Mouse (Mus musculus) liver, embryonic 14.5 days (tissue): Measurements from ENCODE around the gene Unc45b. TPM values are rescaled to one million over a fixed set of nuclear protein-coding genes. Genes with fewer than 3 reads are reported as not detected.
"Not testable (repeated sequence)": the region's sequence is repeated elsewhere in the genome, so short reads cannot be mapped to it uniquely, and the experiment has no call there.

ENCODE experiments used
- ATAC-seq: fragments of 200-750 bp; cut with Nextera tagmentation; 2 replicates; pipeline ENCODE4 v1.8.0; 2017; ENCODE audit warnings: moderate number of reproducible peaks, mild to moderate bottlenecking, moderate library complexity; ENCODE audit not compliant: insufficient read depth
- DNase-seq, 3 experiments: peaks; one replicate each; pipeline ENCODE4 v3.0.0-alpha.2; 2012 to 2013; ENCODE audit warnings: low read depth in 3 of 3, low spot score in 3 of 3
- H3K27ac ChIP-seq: fragments of 300-500 bp; sonication (generic); 2 replicates; pipeline ENCODE4 v1.5.1; 2014; ENCODE audit warnings: moderate library complexity, mild to moderate bottlenecking, control low read depth, inconsistent platforms
- H3K27me3 ChIP-seq: fragments of 300-500 bp; sonication (generic); 2 replicates; pipeline ENCODE4 v1.6.1; 2014; ENCODE audit warnings: mild to moderate bottlenecking, low read length, moderate library complexity; ENCODE audit not compliant: control insufficient read depth, insufficient read depth
- H3K36me3 ChIP-seq: fragments of 300-500 bp; sonication (generic); replicated peaks from 2 replicates; pipeline ENCODE4 v1.6.1; 2014; ENCODE audit warnings: low read depth; ENCODE audit not compliant: control insufficient read depth, insufficient read depth
- H3K4me1 ChIP-seq, 2 experiments: fragments of 200-500 bp in 1 of 2; fragments of 300-500 bp in 1 of 2; sonication (generic) in 1 of 2; replicated peaks; 2 replicates each; pipeline ENCODE4 v1.6.1; 2012 to 2014; ENCODE audit warnings: antibody characterized with exemption in 1 of 2, inconsistent platforms in 1 of 2, low read length in 1 of 2; ENCODE audit not compliant: control insufficient read depth in 2 of 2, insufficient read depth in 2 of 2
- H3K4me2 ChIP-seq: fragments of 300-500 bp; sonication (generic); 2 replicates; pipeline ENCODE4 v1.6.1; 2014; ENCODE audit warnings: low read depth, mild to moderate bottlenecking, control low read depth, moderate library complexity
- H3K4me3 ChIP-seq, 2 experiments: fragments of 200-500 bp in 1 of 2; fragments of 300-500 bp in 1 of 2; sonication (generic) in 1 of 2; 2 replicates each; pipeline ENCODE4 v1.5.1; 2012 to 2014; ENCODE audit warnings: low read depth in 2 of 2, low read length in 2 of 2, mild to moderate bottlenecking in 2 of 2, control low read depth in 1 of 2, inconsistent platforms in 1 of 2, moderate library complexity in 1 of 2; ENCODE audit not compliant: insufficient read depth in 1 of 2
- H3K9ac ChIP-seq: fragments of 300-500 bp; sonication (generic); replicated peaks from 2 replicates; pipeline ENCODE4 v1.6.1; 2014; ENCODE audit warnings: mild to moderate bottlenecking, control low read depth, moderate library complexity
- H3K9me3 ChIP-seq: fragments of 300-500 bp; sonication (generic); 2 replicates; pipeline ENCODE4 v1.6.1; 2016; ENCODE audit warnings: low read length, mixed read lengths; ENCODE audit not compliant: control insufficient read depth
- CTCF ChIP-seq: IDR thresholded peaks from 2 replicates; pipeline ENCODE4 v1.5.1; 2016; ENCODE audit warnings: antibody characterized with exemption, low read depth, control low read depth
- EP300 ChIP-seq: IDR thresholded peaks from 2 replicates; pipeline ENCODE4 v1.6.1; 2016; ENCODE audit warnings: antibody characterized with exemption, low read depth
- WGBS: fragments of 180-500 bp; shearing (Covaris S2); extraction: QIAGEN DNeasy Blood & Tissue Kit; methylation state at CpG from one replicate; pipeline ENCODE4 v1.1.7; 2014; ENCODE audit not compliant: insufficient replicate concordance; 5-methylcytosine and 5-hydroxymethylcytosine counted together
- polyA plus RNA-seq, 2 experiments: library from polyadenylated mRNA; depleted of rRNA in 1 of 2; stranded (reverse) in 1 of 2; unstranded in 1 of 2; fragments of >200 nt; fragmentation: Nextera tagmentation in 1 of 2; extraction: Ambion mirVana in 1 of 2; gene quantifications; 2 replicates each; pipeline versions ENCODE4 v1.2.1 to v1.2.3; 2012 to 2014

Gene Unc45b
- polyA plus RNA-seq, 2 experiments: 0.45 to 0.95 TPM

DNA sequence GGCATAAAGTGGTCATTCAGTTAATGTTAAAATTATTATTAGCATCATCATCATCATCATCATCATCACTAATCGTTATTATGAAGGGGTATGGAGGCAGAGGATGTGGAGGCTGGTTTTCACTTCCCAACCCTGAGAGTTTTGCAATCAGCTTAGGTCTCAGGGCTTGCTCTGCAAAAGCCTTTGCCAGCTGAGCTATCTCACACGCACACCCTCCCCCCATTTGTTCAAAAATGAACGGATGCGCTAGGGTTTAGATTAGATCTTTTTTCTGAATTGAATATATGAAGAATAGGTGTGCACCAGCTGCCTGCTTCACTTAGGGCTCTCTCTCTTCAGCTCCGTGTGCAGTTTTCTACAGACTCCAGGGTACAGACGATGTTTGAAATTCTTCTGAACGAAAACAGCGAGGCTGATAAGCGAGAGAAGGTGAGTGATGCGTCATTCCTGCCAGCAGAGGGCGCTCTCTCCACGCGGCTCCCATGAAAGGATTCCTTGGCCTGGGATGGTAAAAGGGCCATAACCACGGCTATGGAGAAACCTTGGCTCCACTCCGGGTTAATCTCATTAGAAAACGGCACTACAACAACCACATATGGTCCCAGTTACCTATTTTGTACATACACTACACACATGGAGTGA is 4.5 kb downstream of the Unc45b start:
- H3K9me3 ChIP-seq: no peaks in the 10 kb centered on the region
- H3K4me2 ChIP-seq: peak overlapping the region; percentile 19; the same call in 1 of the 2 replicates
- 7% methylated on average over 16 of the region's 16 CpGs for WGBS
- peak; percentile 99 for TF ChIP-seq CTCF
- TF ChIP-seq EP300: no peak
- H3K27ac ChIP-seq: no peak overlapping the region
- H3K4me3 ChIP-seq: no peak overlapping the region
- DNase-seq: peak; percentile 22 to 42 (median 26)
- no peak overlapping the region for H3K9ac ChIP-seq
- no peaks in the 10 kb centered on the region for H3K4me1 ChIP-seq
- no peak for ATAC-seq
- no peaks in the 10 kb centered on the region for H3K27me3 ChIP-seq
- no peaks in the 10 kb centered on the region for H3K36me3 ChIP-seq

DNA sequence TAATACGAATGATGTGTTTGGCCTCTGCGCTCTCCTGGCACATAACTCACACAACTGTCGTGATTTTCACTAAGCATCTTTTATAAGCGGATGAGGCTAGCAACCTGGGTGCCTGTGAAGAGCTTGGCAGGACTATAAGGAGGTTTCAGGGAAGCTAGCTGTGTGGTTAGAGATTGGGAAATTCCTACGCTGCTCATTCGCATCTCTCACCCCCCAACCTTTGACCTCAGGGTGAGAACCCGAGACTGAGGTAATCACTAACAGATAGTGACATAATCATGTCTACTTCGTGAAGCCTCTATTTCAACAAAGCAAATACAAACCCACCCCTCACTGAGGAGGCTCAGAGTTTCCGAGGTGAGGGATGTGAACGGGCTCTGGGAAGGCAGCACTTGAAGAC is 10.4 kb downstream of the Unc45b start:
- Histone ChIP-seq H3K27me3 (no peaks in the 10 kb centered on the region; the same call in 1 of the 2 replicates), H3K9ac (no peak overlapping the region), H3K4me2 (no peak overlapping the region), H3K4me1 (no peaks in the 10 kb centered on the region), H3K36me3 (no peaks in the 10 kb centered on the region), H3K4me3 (no peak overlapping the region), H3K9me3 (no peaks in the 10 kb centered on the region), H3K27ac (no peak overlapping the region)
- TF ChIP-seq CTCF (no peak), EP300 (no peak)
- no peak for ATAC-seq
- WGBS: 52% methylated on average over 10 of the region's 10 CpGs
- DNase-seq: no peak

DNA sequence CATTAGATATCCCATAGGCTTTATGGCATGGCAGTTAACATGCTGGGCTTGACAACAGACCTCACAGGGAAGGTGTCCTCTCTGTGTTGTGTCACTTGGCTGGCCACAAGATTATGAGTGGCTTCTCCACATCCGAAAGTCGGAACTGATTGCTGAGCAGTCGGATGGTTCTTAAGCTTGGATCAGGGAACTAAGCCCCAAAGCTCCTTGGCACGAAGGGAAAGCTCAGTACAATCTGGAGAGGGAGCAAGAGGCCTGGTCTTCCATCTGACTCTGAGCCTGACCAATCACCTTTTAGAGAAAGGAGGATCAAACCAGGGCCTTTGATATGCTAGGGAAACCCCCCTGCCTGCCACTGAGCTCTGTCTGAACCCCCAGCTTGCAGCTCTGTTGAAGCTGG is 11.3 kb downstream of the Unc45b start:
- Histone ChIP-seq H3K9ac (no peak overlapping the region), H3K4me1 (no peaks in the 10 kb centered on the region)

DNA sequence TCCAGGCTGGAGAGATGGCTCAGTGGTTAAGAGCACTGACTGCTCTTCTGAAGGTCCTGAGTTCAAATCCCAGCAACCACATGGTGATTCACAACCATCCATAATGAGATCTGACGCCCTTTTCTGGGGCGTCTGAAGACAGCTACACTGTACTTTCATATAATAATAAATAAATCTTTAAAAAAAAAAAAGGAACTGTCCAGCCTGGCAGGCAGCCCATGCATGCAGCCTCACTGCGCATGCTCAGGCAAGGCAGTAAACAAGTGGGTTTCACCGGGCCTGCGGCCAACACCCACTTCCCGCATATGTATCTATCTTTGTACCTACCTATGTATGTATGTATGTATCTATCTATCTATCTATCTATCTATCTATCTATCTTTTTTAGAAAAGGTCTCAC is 13.6 kb downstream of the Unc45b start:
- not testable (repeated sequence) for H3K27me3 ChIP-seq, H3K4me2 ChIP-seq, H3K36me3 ChIP-seq, H3K9me3 ChIP-seq, H3K4me3 ChIP-seq, ATAC-seq, H3K9ac ChIP-seq, H3K27ac ChIP-seq, H3K4me1 ChIP-seq, DNase-seq
- WGBS: 67% methylated on average over 6 of the region's 6 CpGs

More for the DNA sequence above, 11.3 kb downstream of the Unc45b start:
- H3K4me2 ChIP-seq: no peak overlapping the region
- WGBS: 53% methylated on average over 4 of the region's 4 CpGs
- no peaks in the 10 kb centered on the region; the same call in 1 of the 2 replicates for H3K27me3 ChIP-seq
- H3K9me3 ChIP-seq: no peaks in the 10 kb centered on the region
- no peak overlapping the region for H3K27ac ChIP-seq
- H3K36me3 ChIP-seq: no peaks in the 10 kb centered on the region
- DNase-seq (no peak), ATAC-seq (no peak)
- TF ChIP-seq EP300 (no peak), CTCF (no peak)
- no peak overlapping the region for H3K4me3 ChIP-seq

DNA sequence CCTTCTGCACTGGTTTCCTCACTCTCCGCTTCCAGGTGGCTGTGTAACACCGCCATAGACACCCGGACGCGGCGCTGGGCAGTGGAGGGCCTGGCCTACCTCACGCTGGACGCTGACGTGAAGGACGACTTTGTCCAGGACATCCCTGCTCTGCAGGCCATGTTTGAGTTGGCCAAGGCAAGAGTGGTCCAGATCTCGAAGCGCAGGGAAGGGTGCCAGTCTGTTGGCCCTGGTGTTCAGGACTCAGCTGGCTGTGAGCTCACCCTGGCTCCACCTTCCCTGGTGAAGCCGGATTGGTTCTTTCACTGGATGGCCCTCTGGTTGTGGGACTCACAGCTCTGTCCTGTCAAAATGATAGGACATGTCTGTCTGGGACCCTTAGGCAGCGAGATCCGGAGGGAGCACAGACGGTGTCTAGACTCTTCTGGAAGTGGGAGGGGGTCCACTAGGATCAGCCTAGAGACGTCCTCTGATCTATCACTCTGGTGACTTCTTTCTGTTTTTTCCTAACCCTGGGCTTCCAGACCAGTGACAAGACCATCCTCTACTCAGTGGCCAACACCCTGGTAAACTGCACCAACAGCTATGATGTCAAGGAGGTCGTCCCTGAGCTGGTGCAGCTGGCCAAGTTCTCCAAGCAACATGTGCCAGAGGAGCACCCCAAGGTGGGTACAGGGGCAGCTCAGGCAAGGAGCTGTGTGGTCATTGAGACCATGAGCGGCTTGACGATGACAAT is 18.7 kb downstream of the Unc45b start:
- no peaks in the 10 kb centered on the region for H3K36me3 ChIP-seq
- ATAC-seq (no peak), DNase-seq (no peak)
- no peak overlapping the region for H3K9ac ChIP-seq
- WGBS: 36% methylated on average over 20 of the region's 20 CpGs
- H3K4me2 ChIP-seq: no peak overlapping the region
- no peak overlapping the region for H3K27ac ChIP-seq
- no peak overlapping the region for H3K4me3 ChIP-seq
- TF ChIP-seq CTCF: no peak
- TF ChIP-seq EP300: no peak
- H3K4me1 ChIP-seq: no peaks in the 10 kb centered on the region
- H3K9me3 ChIP-seq: no peaks in the 10 kb centered on the region
- peaks cover 59% of the 10 kb centered on the region for H3K27me3 ChIP-seq
